Mouse (Mus musculus) liver, embryonic 12.5 days (tissue): ENCODE data around the gene Acp2. TPM values are rescaled to one million over a fixed set of nuclear protein-coding genes. Genes with fewer than 3 reads are reported as not detected.

Experiments used
- ATAC-seq: fragments of 200-750 bp; cut with Nextera tagmentation; 2 replicates; pipeline ENCODE4 v1.8.0; 2017; ENCODE audit warnings: moderate number of reproducible peaks, mild to moderate bottlenecking, moderate library complexity
- H3K27ac ChIP-seq: fragments of 300-500 bp; sonication (generic); 2 replicates; pipeline ENCODE4 v1.5.1; 2016; ENCODE audit warnings: mild to moderate bottlenecking
- H3K27me3 ChIP-seq: fragments of 300-500 bp; sonication (generic); replicated peaks from 2 replicates; pipeline ENCODE4 v1.6.1; 2016; ENCODE audit warnings: mild to moderate bottlenecking, moderate library complexity
- H3K36me3 ChIP-seq: fragments of 300-500 bp; sonication (generic); 2 replicates; pipeline ENCODE4 v1.6.1; 2016; ENCODE audit warnings: mild to moderate bottlenecking, moderate library complexity
- H3K4me1 ChIP-seq: fragments of 300-500 bp; sonication (generic); 2 replicates; pipeline ENCODE4 v1.6.1; 2016
- H3K4me2 ChIP-seq: fragments of 300-500 bp; sonication (generic); 2 replicates; pipeline ENCODE4 v1.6.1; 2016; ENCODE audit warnings: mild to moderate bottlenecking, moderate library complexity
- H3K4me3 ChIP-seq: fragments of 300-500 bp; sonication (generic); 2 replicates; pipeline ENCODE4 v1.5.1; 2016; ENCODE audit warnings: mild to moderate bottlenecking, moderate library complexity
- H3K9ac ChIP-seq: fragments of 300-500 bp; sonication (generic); 2 replicates; pipeline ENCODE4 v1.6.1; 2016; ENCODE audit warnings: mild to moderate bottlenecking, moderate library complexity
- H3K9me3 ChIP-seq: fragments of 300-500 bp; sonication (generic); replicated peaks from 2 replicates; pipeline ENCODE4 v1.6.1; 2016; ENCODE audit warnings: mild to moderate bottlenecking, moderate library complexity
- WGBS: fragments of 180-500 bp; shearing (Covaris S2); methylation state at CpG from one replicate; pipeline ENCODE4 v1.1.7; 2016; ENCODE audit not compliant: insufficient replicate concordance; 5-methylcytosine and 5-hydroxymethylcytosine counted together
- polyA plus RNA-seq: library from polyadenylated mRNA; unstranded; fragments of >200 nt; fragmentation: Nextera tagmentation; extraction: Ambion mirVana; gene quantifications from 2 replicates; pipeline ENCODE4 v1.2.1, GENCODE M21; 2016

The Acp2 gene
- polyA plus RNA-seq, 1 experiment from 2014 or later = 9.6 TPM

DNA sequence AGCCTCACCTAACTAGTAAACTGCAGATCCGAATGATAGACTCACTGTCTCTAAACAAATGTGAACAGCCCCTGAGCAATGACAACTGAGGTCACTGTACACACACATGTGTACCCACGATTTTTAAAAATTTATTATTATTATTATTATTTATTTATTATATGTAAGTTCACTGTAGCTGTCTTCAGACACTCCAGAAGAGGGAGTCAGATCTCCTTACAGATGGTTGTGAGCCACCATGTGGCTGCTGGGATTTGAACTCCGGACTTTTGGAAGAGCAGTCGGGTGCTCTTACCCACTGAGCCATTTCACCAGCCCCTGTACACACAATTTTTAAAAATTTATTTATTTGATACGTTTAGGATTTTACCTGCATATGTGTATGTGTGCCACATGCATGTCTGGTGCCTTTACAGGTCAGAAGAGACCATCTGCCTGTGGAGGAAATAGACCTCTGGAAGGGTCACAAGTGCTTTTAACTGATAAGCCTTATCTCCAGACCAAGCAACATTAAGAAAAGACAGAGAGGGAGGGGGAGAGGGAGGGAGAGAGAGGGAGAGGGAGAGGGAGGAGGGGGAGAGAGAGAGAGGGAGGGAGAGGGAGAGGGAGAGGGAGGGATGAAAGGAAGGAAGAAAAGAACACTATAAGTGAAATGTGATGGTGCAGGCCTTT, 42.0 kb downstream of the Acp2 start:
- H3K9me3 ChIP-seq = no peaks in the 10 kb centered on the region
- peak overlapping the region; percentile 63; the same call in 1 of the 2 replicates for H3K27ac ChIP-seq
- H3K4me2 ChIP-seq = peak overlapping the region; percentile 6; the same call in 1 of the 2 replicates

GRCm38 (mm10) chr2:91248366-91248765, 45.7 kb downstream of the Acp2 start:
- Histone ChIP-seq H3K4me1 (peaks cover 25% of the 10 kb centered on the region), H3K4me2 (no peak overlapping the region), H3K27ac (no peak overlapping the region), H3K9me3 (no peaks in the 10 kb centered on the region), H3K9ac (no peak overlapping the region), H3K27me3 (peaks cover 16% of the 10 kb centered on the region), H3K4me3 (no peak overlapping the region), H3K36me3 (no peaks in the 10 kb centered on the region)
- 82% methylated on average over 4 of the region's 4 CpGs for WGBS
- ATAC-seq = no peak

More for the DNA sequence above, 42.0 kb downstream of the Acp2 start:
- WGBS = 25% methylated on average over 5 of the region's 5 CpGs
- H3K4me1 ChIP-seq = peaks cover 39% of the 10 kb centered on the region
- no peaks in the 10 kb centered on the region for H3K36me3 ChIP-seq
- H3K9ac ChIP-seq = 0 out of 2 replicates have a peak overlapping the region, but pooled peaks have one; percentile 17
- no peaks in the 10 kb centered on the region for H3K27me3 ChIP-seq
- peak; percentile 94 for ATAC-seq
- no peak overlapping the region for H3K4me3 ChIP-seq

DNA sequence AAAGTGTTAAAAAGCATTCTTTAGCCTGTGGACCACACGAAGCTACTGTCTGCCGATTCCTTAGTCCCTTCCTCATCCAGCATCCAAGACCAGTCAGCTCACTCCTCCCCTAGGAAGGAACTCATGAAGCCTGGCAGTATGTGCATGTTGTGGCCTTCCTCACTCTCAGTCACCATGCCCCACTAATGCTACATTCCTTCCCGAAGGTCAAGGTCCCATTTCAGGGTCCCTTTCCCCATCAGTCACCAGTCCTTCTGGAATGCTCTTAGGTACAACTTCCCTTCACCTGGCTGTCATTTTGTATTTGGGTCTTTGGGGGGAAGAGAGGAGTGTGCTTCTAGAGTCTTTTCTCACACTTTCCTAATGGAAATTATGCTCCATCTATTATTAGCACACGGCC, 49.3 kb downstream of the Acp2 start:
- Histone ChIP-seq H3K27ac (no peak overlapping the region), H3K4me3 (no peak overlapping the region), H3K36me3 (no peaks in the 10 kb centered on the region), H3K9ac (no peak overlapping the region), H3K4me1 (peaks cover 17% of the 10 kb centered on the region), H3K4me2 (no peak overlapping the region), H3K27me3 (peaks cover 52% of the 10 kb centered on the region), H3K9me3 (no peaks in the 10 kb centered on the region)
- WGBS = 53% methylated on average over 4 of the region's 4 CpGs
- ATAC-seq = no peak

- H3K36me3 ChIP-seq = no peaks in the 10 kb centered on the region
- no peak overlapping the region for H3K4me2 ChIP-seq
- no peak overlapping the region for H3K4me3 ChIP-seq
- H3K27me3 ChIP-seq = peaks cover 57% of the 10 kb centered on the region
- no peak overlapping the region for H3K27ac ChIP-seq
- ATAC-seq = no peak
- H3K4me1 ChIP-seq = peaks cover 22% of the 10 kb centered on the region
- no peaks in the 10 kb centered on the region for H3K9me3 ChIP-seq
- 49% methylated on average over 4 of the region's 4 CpGs for WGBS
- no peak overlapping the region for H3K9ac ChIP-seq
Measured at GRCm38 (mm10) chr2:91252512-91252911, 49.8 kb downstream of the Acp2 start.

GRCm38 (mm10) chr2:91254725-91255380, 52.2 kb downstream of the Acp2 start:
- H3K4me2 ChIP-seq = no peak overlapping the region
- H3K4me3 ChIP-seq = no peak overlapping the region
- no peak overlapping the region for H3K27ac ChIP-seq
- no peak for ATAC-seq
- no peaks in the 10 kb centered on the region for H3K36me3 ChIP-seq
- H3K4me1 ChIP-seq = peaks cover 31% of the 10 kb centered on the region
- 34% methylated on average over 8 of the region's 8 CpGs for WGBS
- peaks cover 81% of the 10 kb centered on the region for H3K27me3 ChIP-seq
- no peaks in the 10 kb centered on the region for H3K9me3 ChIP-seq
- no peak overlapping the region for H3K9ac ChIP-seq

GRCm38 (mm10) chr2:91255661-91256150, 53.0 kb downstream of the Acp2 start, which contains the start of gene Pacsin3:
TSS of gene Pacsin3 (plus strand) at chr2:91255954.
- Histone ChIP-seq H3K9ac (peak within 1 kb of the TSS; percentile 54), H3K4me2 (peak within 1 kb of the TSS; percentile 73), H3K4me3 (peak within 1 kb of the TSS; percentile 59), H3K4me1 (peaks cover 31% of the 10 kb centered on the region), H3K27me3 (peaks cover 88% of the 10 kb centered on the region), H3K9me3 (no peaks in the 10 kb centered on the region), H3K27ac (peak within 1 kb of the TSS; percentile 13; the same call in 1 of the 2 replicates), H3K36me3 (no peaks in the 10 kb centered on the region)
- WGBS = 3% methylated on average over 27 of the region's 27 CpGs
- ATAC-seq = no peak

- peaks cover 88% of the 10 kb centered on the region for H3K27me3 ChIP-seq
- WGBS = under 1% methylated on average over 52 of the region's 52 CpGs
Measured at GRCm38 (mm10) chr2:91256256-91257125, 53.8 kb downstream of the Acp2 start.

GRCm38 (mm10) chr2:91257126-91257980, 54.7 kb downstream of the Acp2 start:
- peaks cover 7% of the 10 kb centered on the region; the same call in 1 of the 2 replicates for H3K36me3 ChIP-seq
- H3K27me3 ChIP-seq = peaks cover 82% of the 10 kb centered on the region
- H3K4me3 ChIP-seq = peak overlapping the region; percentile 59
- H3K27ac ChIP-seq = peak overlapping the region; percentile 13; the same call in 1 of the 2 replicates
- H3K9ac ChIP-seq = peak overlapping the region; percentile 54
- H3K4me2 ChIP-seq = peak overlapping the region; percentile 73
- H3K4me1 ChIP-seq = peaks cover 31% of the 10 kb centered on the region
- peak; percentile 42 for ATAC-seq
- no peaks in the 10 kb centered on the region for H3K9me3 ChIP-seq
- WGBS = 5% methylated on average over 22 of the region's 22 CpGs

More at GRCm38 (mm10) chr2:91256256-91257125, 53.8 kb downstream of the Acp2 start:
- H3K4me3 ChIP-seq = peak overlapping the region; percentile 59
- H3K4me1 ChIP-seq = peaks cover 31% of the 10 kb centered on the region
- H3K9me3 ChIP-seq = no peaks in the 10 kb centered on the region
- H3K27ac ChIP-seq = peak overlapping the region; percentile 13; the same call in 1 of the 2 replicates
- peaks cover 4% of the 10 kb centered on the region; the same call in 1 of the 2 replicates for H3K36me3 ChIP-seq
- peak overlapping the region; percentile 54 for H3K9ac ChIP-seq
- peak; percentile 52 for ATAC-seq
- peak overlapping the region; percentile 73 for H3K4me2 ChIP-seq

GRCm38 (mm10) chr2:91258054-91258453, 55.4 kb downstream of the Acp2 start:
- Histone ChIP-seq H3K36me3 (peaks cover 13% of the 10 kb centered on the region), H3K4me3 (peak overlapping the region; percentile 59), H3K9ac (no peak overlapping the region), H3K9me3 (no peaks in the 10 kb centered on the region), H3K4me2 (peak overlapping the region; percentile 73), H3K27ac (no peak overlapping the region), H3K4me1 (peaks cover 31% of the 10 kb centered on the region), H3K27me3 (peaks cover 78% of the 10 kb centered on the region)
- 62% methylated on average over 5 of the region's 5 CpGs for WGBS
- ATAC-seq = no peak

DNA sequence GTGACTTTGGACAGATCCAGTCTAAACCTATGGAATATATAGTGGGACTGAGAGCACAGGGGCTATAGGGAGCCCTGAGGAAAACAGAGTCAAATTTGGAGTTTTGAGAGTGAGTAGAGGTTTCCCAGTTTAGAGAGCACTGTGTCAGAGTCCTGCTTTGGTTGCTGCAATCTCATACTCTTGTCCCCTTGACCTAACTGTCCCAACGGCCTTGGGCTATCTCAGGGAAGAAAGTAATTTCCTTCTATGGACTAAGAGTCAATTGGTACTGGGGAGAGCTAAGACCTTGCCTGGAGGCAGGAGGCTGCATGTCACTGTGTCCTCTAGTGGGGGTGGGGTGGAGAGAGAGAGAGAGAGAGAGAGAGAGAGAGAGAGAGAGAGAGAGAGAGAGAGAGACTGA, 56.1 kb downstream of the Acp2 start:
- H3K36me3 ChIP-seq = peaks cover 15% of the 10 kb centered on the region
- H3K27ac ChIP-seq = no peak overlapping the region
- no peak for ATAC-seq
- no peak overlapping the region for H3K4me3 ChIP-seq
- peaks cover 36% of the 10 kb centered on the region for H3K4me1 ChIP-seq
- 0 out of 2 replicates have a peak overlapping the region, but pooled peaks have one; percentile 73 for H3K4me2 ChIP-seq
- no peak overlapping the region for H3K9ac ChIP-seq
- peaks cover 70% of the 10 kb centered on the region for H3K27me3 ChIP-seq
- WGBS = 34% methylated on average over 1 of the region's 1 CpGs
- H3K9me3 ChIP-seq = no peaks in the 10 kb centered on the region

DNA sequence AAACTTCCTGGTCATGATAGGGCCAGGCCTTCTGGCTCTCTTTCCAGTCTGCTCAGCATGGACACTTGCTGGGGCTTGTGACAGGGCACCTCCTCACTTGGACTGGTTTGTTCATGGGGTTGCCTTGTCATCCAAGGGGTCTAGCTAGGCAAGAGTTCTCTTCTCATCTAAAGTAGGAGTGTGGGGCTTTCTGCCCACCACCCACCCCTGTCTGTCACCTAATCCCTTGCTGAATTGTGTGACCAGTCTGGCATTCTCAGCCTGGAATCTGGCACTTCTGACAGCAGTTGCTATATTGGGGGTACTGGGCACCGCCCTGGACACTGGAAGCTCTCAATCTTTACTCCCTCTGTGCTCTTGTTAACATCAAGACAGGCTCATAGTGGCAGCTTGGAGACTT, 56.8 kb downstream of the Acp2 start:
- Histone ChIP-seq H3K36me3 (peaks cover 15% of the 10 kb centered on the region), H3K27ac (no peak overlapping the region), H3K27me3 (peaks cover 64% of the 10 kb centered on the region), H3K4me1 (peaks cover 42% of the 10 kb centered on the region), H3K4me2 (no peak overlapping the region), H3K4me3 (no peak overlapping the region), H3K9ac (no peak overlapping the region), H3K9me3 (no peaks in the 10 kb centered on the region)
- 69% methylated on average over 1 of the region's 1 CpGs for WGBS
- no peak for ATAC-seq
